Comparison of ENCODE assay signal across 13 mouse cellular contexts in the genomic region with DNA sequence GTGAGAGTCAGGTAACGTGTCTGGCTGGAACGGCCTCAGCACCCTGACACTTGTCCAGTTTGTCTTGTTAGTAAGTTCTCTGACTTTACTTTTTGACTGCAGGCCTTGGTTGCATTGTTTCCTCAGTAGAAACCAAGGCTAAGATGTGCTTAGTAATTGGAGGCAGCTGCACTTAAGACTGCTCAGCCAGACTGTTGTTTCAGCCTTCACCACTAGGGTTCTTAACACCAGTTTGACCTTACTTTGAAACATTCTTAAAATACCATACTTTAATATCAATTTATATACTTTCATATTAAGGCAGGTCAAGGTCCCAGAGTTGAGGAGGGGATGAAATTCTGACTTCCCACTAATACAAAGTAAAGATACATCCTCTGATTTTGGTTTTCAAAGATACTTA.
DNase-seq lines count a peak whose midpoint lies in the region; ATAC-seq and TF ChIP-seq lines count a peak whose summit lies in the region.
"Had no signal": no experiment of that assay in that cellular context is flagged by ENCODE, and none has a peak within 500 bp of the region (broad histone marks: within the 10 kb centered on the region; RNA-seq: fewer than 3 reads in every experiment).

No protein-coding gene starts in this region.

- no peak overlapping the region for H3K4me2 ChIP-seq in hindbrain, postnatal 0 days (ENCODE audit: low read depth, low read length)
- H3K4me2 ChIP-seq in hindbrain, embryonic 16.5 days (ENCODE audit: low read length) = no peak overlapping the region
- H3K4me2 ChIP-seq in midbrain, embryonic 11.5 days = no peak overlapping the region
- H3K4me2 ChIP-seq in midbrain, embryonic 14.5 days (ENCODE audit: low read length) = no peak overlapping the region
- no peak overlapping the region for H3K4me2 ChIP-seq in kidney, embryonic 14.5 days (replicated peaks; ENCODE audit: low read depth, low read length)

- no peaks in the 10 kb centered on the region for H3K9me3 ChIP-seq in hindbrain, postnatal 0 days (ENCODE audit: low read length)
- no peaks in the 10 kb centered on the region for H3K9me3 ChIP-seq in hindbrain, embryonic 16.5 days (ENCODE audit: control insufficient read depth, low read length)
- no peaks in the 10 kb centered on the region for H3K9me3 ChIP-seq in midbrain, embryonic 11.5 days (ENCODE audit: control insufficient read depth, low read length)
- H3K9me3 ChIP-seq in midbrain, embryonic 14.5 days (ENCODE audit: control insufficient read depth, low read length) = no peaks in the 10 kb centered on the region
- no peaks in the 10 kb centered on the region for H3K9me3 ChIP-seq in kidney, embryonic 14.5 days (ENCODE audit: control insufficient read depth, low read length)
- H3K9me3 ChIP-seq: hindbrain, embryonic 10.5 days had no signal

- DNase-seq in hindbrain, postnatal 0 days (ENCODE audit: low spot score) = no peak
- peak; percentile 90 for DNase-seq in midbrain, embryonic 11.5 days (ENCODE audit: low spot score, missing footprints)
- no peak for DNase-seq in midbrain, embryonic 14.5 days
- no peak for DNase-seq in brain, embryonic 14.5 days (ENCODE audit: low read depth)
- no peak for DNase-seq in T-cell, adult 2 months (ENCODE audit: low spot score)
- DNase-seq: adrenal gland, postnatal 14 days; cerebellum, adult 9-10 months; kidney, postnatal 14 days had no signal

- TF ChIP-seq POLR2A in brain, embryonic 14.5 days (IDR thresholded peaks at IDR 0.05; ENCODE audit: borderline replicate concordance, extremely low read depth, insufficient read depth, insufficient read length, poor library complexity, severe bottlenecking) = no peak

- no peaks in the 10 kb centered on the region for H3K27me3 ChIP-seq in hindbrain, postnatal 0 days (ENCODE audit: insufficient read depth, low read length)
- H3K27me3 ChIP-seq in hindbrain, embryonic 16.5 days (replicated peaks; ENCODE audit: control insufficient read depth, insufficient read depth, low read length) = no peaks in the 10 kb centered on the region
- H3K27me3 ChIP-seq in midbrain, embryonic 11.5 days (ENCODE audit: control insufficient read depth, insufficient read depth, low read length) = no peaks in the 10 kb centered on the region
- H3K27me3 ChIP-seq in midbrain, embryonic 14.5 days (ENCODE audit: control insufficient read depth, insufficient read depth, low read length) = no peaks in the 10 kb centered on the region
- H3K27me3 ChIP-seq in kidney, embryonic 14.5 days (ENCODE audit: control insufficient read depth, insufficient read depth, low read length) = no peaks in the 10 kb centered on the region

- no peaks in the 10 kb centered on the region; the same call in 1 of the 2 replicates for H3K4me1 ChIP-seq in hindbrain, postnatal 0 days (ENCODE audit: insufficient read depth, low read length)
- H3K4me1 ChIP-seq in hindbrain, embryonic 16.5 days (ENCODE audit: control insufficient read depth, insufficient read depth, low read depth, low read length) = peaks cover 9% of the 10 kb centered on the region; the same call in 1 of the 2 replicates
- peaks cover 6% of the 10 kb centered on the region for H3K4me1 ChIP-seq in midbrain, embryonic 11.5 days (ENCODE audit: control insufficient read depth, insufficient read depth, low read length)
- 0 out of 2 replicates have a peak, but pooled peaks cover 5% of the 10 kb centered on the region for H3K4me1 ChIP-seq in midbrain, embryonic 14.5 days (ENCODE audit: control insufficient read depth, insufficient read depth, low read length)
- H3K4me1 ChIP-seq in kidney, embryonic 14.5 days (ENCODE audit: control insufficient read depth, insufficient read depth, low read length) = peaks cover 22% of the 10 kb centered on the region

- H3K27ac ChIP-seq in hindbrain, postnatal 0 days = no peak overlapping the region
- H3K27ac ChIP-seq in hindbrain, embryonic 16.5 days (ENCODE audit: low read depth, low read length) = no peak overlapping the region
- no peak overlapping the region for H3K27ac ChIP-seq in midbrain, embryonic 11.5 days (ENCODE audit: low read depth, low read length)
- no peak overlapping the region for H3K27ac ChIP-seq in midbrain, embryonic 14.5 days (replicated peaks; ENCODE audit: low read depth, low read length)
- H3K27ac ChIP-seq in kidney, embryonic 14.5 days (ENCODE audit: low read depth, low read length) = no peak overlapping the region
- H3K27ac ChIP-seq: hindbrain, embryonic 10.5 days had no signal

- 91% methylated on average over 2 of the region's 2 CpGs for WGBS in hindbrain, postnatal 0 days
- 92% methylated on average over 2 of the region's 2 CpGs for WGBS in hindbrain, embryonic 16.5 days
- WGBS in midbrain, embryonic 11.5 days = 79% methylated on average over 2 of the region's 2 CpGs
- 98% methylated on average over 2 of the region's 2 CpGs for WGBS in midbrain, embryonic 14.5 days
- WGBS in kidney, embryonic 14.5 days = 75% methylated on average over 2 of the region's 2 CpGs

- H3K36me3 ChIP-seq in hindbrain, postnatal 0 days (ENCODE audit: insufficient read depth, low read length) = no peaks in the 10 kb centered on the region
- no peaks in the 10 kb centered on the region for H3K36me3 ChIP-seq in hindbrain, embryonic 16.5 days (ENCODE audit: control insufficient read depth, insufficient read depth, low read length)
- no peaks in the 10 kb centered on the region for H3K36me3 ChIP-seq in midbrain, embryonic 11.5 days (ENCODE audit: control insufficient read depth, insufficient read depth, low read length)
- no peaks in the 10 kb centered on the region for H3K36me3 ChIP-seq in midbrain, embryonic 14.5 days (ENCODE audit: control insufficient read depth, insufficient read depth, low read length)
- H3K36me3 ChIP-seq in kidney, embryonic 14.5 days (ENCODE audit: control insufficient read depth, insufficient read depth, low read length) = no peaks in the 10 kb centered on the region
- H3K36me3 ChIP-seq: hindbrain, embryonic 10.5 days had no signal

- ATAC-seq in hindbrain, postnatal 0 days = no peak
- ATAC-seq in hindbrain, embryonic 16.5 days = no peak
- ATAC-seq in midbrain, embryonic 11.5 days (ENCODE audit: low FRiP score) = no peak
- no peak for ATAC-seq in midbrain, embryonic 14.5 days (ENCODE audit: low FRiP score, low TSS enrichment)
- ATAC-seq in megakaryocyte-erythroid progenitor cell, adult 5-6 weeks (replicated peaks; ENCODE audit: low FRiP score, low TSS enrichment, poor library complexity, severe bottlenecking) = peak; percentile 70; the same call in 1 of the 2 replicates
- ATAC-seq in kidney, embryonic 14.5 days (ENCODE audit: low FRiP score, low TSS enrichment) = no peak

- peak; percentile 51 for TF ChIP-seq CTCF in hindbrain, postnatal 0 days (IDR thresholded peaks at IDR 0.05; ENCODE audit: low read depth)
- peak; percentile 35; the same call in 1 of the 2 replicates for TF ChIP-seq CTCF in brain, embryonic 14.5 days (IDR thresholded peaks at IDR 0.05; ENCODE audit: borderline replicate concordance, extremely low read depth, insufficient read depth, insufficient read length)

- H3K9ac ChIP-seq in hindbrain, postnatal 0 days (replicated peaks; ENCODE audit: low read length) = no peak overlapping the region
- no peak overlapping the region for H3K9ac ChIP-seq in hindbrain, embryonic 16.5 days (ENCODE audit: low read depth, low read length)
- no peak overlapping the region for H3K9ac ChIP-seq in midbrain, embryonic 11.5 days (ENCODE audit: low read length)
- no peak overlapping the region for H3K9ac ChIP-seq in midbrain, embryonic 14.5 days (replicated peaks; ENCODE audit: low read length)
- H3K9ac ChIP-seq in kidney, embryonic 14.5 days (ENCODE audit: low read depth, low read length) = no peak overlapping the region

- no peak overlapping the region for H3K4me3 ChIP-seq in hindbrain, postnatal 0 days (ENCODE audit: low read length)
- H3K4me3 ChIP-seq in hindbrain, embryonic 16.5 days (ENCODE audit: low read length) = no peak overlapping the region
- H3K4me3 ChIP-seq in midbrain, embryonic 11.5 days (ENCODE audit: low read depth, low read length) = no peak overlapping the region
- no peak overlapping the region for H3K4me3 ChIP-seq in midbrain, embryonic 14.5 days (replicated peaks; ENCODE audit: low read depth, low read length)
- no peak overlapping the region for H3K4me3 ChIP-seq in kidney, embryonic 14.5 days (ENCODE audit: low read length)
- H3K4me3 ChIP-seq: hindbrain, embryonic 10.5 days; megakaryocyte, embryonic 14.5 days had no signal
